Mouse (Mus musculus) heart, postnatal 0 days (tissue): ENCODE measurements at regions not wholly inside any gene's neighbourhood (a gene's known extent, or its start where the extent isn't known, plus 50 kb on each side); places are given as distances from the start of the nearest gene placed in this dataset.

Experiments
- CTCF ChIP-seq: IDR thresholded peaks from 2 replicates; pipeline ENCODE4 v1.5.1; 2016; ENCODE audit warnings: antibody characterized with exemption, control low read depth, low read depth
- EP300 ChIP-seq: IDR thresholded peaks from 2 replicates; pipeline ENCODE4 v1.6.1; 2016; ENCODE audit warnings: antibody characterized with exemption, low read depth

DNA sequence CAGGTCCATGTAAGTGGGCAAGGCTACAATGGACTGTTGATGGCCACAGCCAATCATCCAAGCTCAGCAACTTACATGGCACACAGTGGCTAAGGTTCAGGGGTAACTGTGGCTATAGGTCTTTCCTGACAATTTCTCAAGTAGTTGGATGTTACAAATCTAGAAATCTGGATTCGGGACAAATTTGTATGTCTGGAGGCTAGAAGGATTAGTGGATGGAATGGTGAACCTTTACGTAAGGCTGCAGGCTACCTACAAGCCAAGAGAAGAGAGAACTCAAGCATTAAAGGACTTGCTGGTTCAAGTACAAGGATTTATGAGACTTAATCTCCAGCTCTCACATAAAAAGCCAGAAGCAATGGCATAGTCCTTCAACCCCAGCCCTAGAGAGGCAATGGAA lies 239.4 kb downstream of the Sox11 start:
- TF ChIP-seq EP300 (no peak), CTCF (no peak)
